Mouse (Mus musculus) erythroid progenitor cell, adult 5-6 weeks (primary cell): Measurements from ENCODE around the gene Itpa. TPM values are rescaled to one million over a fixed set of nuclear protein-coding genes. Genes with fewer than 3 reads are reported as not detected.

Experiments
- ATAC-seq: replicated peaks from 2 replicates; pipeline ENCODE4 v1.8.0; 2016; ENCODE audit warnings: moderate number of reproducible peaks, mild to moderate bottlenecking, moderate TSS enrichment, inconsistent platforms; ENCODE audit not compliant: poor library complexity, low FRiP score, severe bottlenecking
- total RNA-seq, 2 experiments: library from RNA; stranded (forward) in 1 of 2; stranded (reverse) in 1 of 2; fragments of 150-400 nt in 1 of 2; fragments of 186-747, 209-891 nt in 1 of 2; gene quantifications; 2 replicates each; pipeline versions ENCODE4 v1.2.3 to v1.2.4; 2015 to 2017; ENCODE audit warnings: low replicate concordance in 2 of 2

The Itpa gene
- total RNA-seq, 2 experiments from 2014 or later: 23.9 to 43.3 TPM

GRCm38 (mm10) chr2:130707057-130707456 is 39.6 kb downstream of the Itpa start:
- ATAC-seq: no peak

DNA sequence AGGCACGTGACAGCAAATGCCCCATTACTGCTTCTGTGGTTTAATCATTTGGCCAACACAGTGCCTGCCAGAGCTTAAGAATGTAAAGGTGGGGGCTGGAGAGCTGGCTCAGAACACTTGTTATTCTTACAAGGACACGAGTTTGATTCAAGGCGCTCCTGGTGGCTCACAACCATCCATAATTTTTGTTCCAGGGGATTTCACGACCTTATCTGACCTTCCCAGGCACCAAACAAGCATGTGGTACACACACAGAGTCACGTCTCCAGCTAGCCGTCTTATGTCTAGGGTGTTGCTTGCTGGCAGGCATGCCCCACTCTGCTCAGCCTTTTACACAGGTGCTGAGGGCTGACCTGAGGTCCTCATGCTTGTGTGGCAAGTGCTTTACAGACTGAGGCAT is 50.5 kb downstream of the Itpa start:
- no peak for ATAC-seq

GRCm38 (mm10) chr2:130724369-130724768 is 57.0 kb downstream of the Itpa start:
- no peak for ATAC-seq

DNA sequence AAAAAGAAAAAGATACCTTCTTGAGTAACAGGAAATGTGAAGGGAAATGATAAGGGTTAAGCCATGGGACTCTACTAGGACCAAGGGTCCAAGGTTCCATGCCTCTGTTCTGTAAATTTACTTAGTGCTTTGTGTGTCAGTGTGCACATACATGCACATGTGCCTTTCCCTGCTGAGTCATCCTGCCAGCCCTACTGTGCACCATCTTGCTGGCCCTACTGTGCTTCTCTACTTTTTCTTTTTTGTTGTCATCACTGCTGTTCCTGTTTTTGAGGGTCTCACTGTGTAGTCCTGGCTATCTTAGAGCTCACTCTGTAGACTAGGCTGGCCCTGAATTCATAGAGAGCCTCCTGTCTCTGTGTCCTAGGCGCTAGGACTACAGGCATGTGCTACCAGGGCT is 60.3 kb downstream of the Itpa start:
- ATAC-seq: no peak

DNA sequence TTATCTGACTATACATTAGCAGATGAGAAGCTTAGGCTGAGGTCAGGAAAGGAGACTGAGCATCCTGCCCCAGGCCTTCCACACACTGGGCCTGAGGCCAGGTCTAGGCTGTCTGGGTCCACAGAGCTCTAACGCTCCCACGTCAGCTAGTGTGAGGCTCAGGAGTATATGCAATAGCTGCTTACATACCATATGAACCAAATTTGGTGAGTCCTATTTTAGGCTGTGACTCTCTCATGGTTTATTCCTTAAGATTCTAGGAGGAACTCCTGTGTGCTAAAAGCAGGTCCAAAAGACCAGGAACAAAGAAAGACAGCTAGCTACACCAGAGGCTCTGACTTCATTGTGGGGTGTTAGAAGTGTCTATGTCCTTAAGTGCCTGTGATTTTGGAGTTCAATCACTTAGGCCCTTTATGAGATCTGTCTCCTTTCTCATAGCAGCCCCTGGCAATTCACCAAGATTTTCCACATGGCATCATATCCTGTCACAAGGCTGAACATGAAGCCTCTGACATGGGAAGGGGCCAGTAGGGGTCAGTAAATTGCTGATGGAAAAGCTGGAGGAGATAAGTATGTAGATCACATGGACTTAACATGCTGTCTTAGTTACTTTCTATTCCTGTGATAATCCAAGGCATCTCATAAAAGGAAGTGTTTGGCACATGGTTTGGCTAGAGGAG is 61.6 kb downstream of the Itpa start:
- no peak for ATAC-seq

GRCm38 (mm10) chr2:130730746-130731145 is 63.3 kb downstream of the Itpa start:
- ATAC-seq: no peak

Other genes with a start within 250 kb of the Itpa start
- gene Vps16, start 243.3 kb upstream of the Itpa start, total RNA-seq (2015; ENCODE audit: low replicate concordance): 74.6 and 122 TPM in 2 replicates
- gene Vps16, start 243.3 kb upstream of the Itpa start, total RNA-seq (2017; ENCODE audit: low replicate concordance): 62.8 and 75.8 TPM in 2 replicates
- 0.72 TPM in 1 of 2 replicates, not detected in the other for gene Pced1a, start 242.9 kb upstream of the Itpa start, total RNA-seq (2015; ENCODE audit: low replicate concordance)
- gene Pced1a, start 242.9 kb upstream of the Itpa start, total RNA-seq (2017; ENCODE audit: low replicate concordance): 1.2 and 1.9 TPM in 2 replicates
- 81.4 and 84.7 TPM in 2 replicates for gene Ptpra, start 217.3 kb upstream of the Itpa start, total RNA-seq (2015; ENCODE audit: low replicate concordance)
- 153 and 160 TPM in 2 replicates for gene Ptpra, start 217.3 kb upstream of the Itpa start, total RNA-seq (2017; ENCODE audit: low replicate concordance)
- gene Mrps26, start 103.9 kb upstream of the Itpa start, total RNA-seq (2015; ENCODE audit: low replicate concordance): 11.2 and 15.1 TPM in 2 replicates
- gene Mrps26, start 103.9 kb upstream of the Itpa start, total RNA-seq (2017; ENCODE audit: low replicate concordance): 8.3 and 11.3 TPM in 2 replicates
- not detected in 2 replicates for gene Oxt, start 91.4 kb upstream of the Itpa start, total RNA-seq (2015; ENCODE audit: low replicate concordance)
- not detected in 2 replicates for gene Oxt, start 91.4 kb upstream of the Itpa start, total RNA-seq (2017; ENCODE audit: low replicate concordance)
- not detected in 2 replicates for gene Avp, start 85.1 kb upstream of the Itpa start, total RNA-seq (2015; ENCODE audit: low replicate concordance)
- not detected in 2 replicates for gene Avp, start 85.1 kb upstream of the Itpa start, total RNA-seq (2017; ENCODE audit: low replicate concordance)
- 14.1 and 18.0 TPM in 2 replicates for gene Fastkd5, start 37.6 kb upstream of the Itpa start, total RNA-seq (2015; ENCODE audit: low replicate concordance)
- gene Fastkd5, start 37.6 kb upstream of the Itpa start, total RNA-seq (2017; ENCODE audit: low replicate concordance): 6.3 and 7.6 TPM in 2 replicates
- gene Ubox5, start 37.6 kb upstream of the Itpa start, total RNA-seq (2015; ENCODE audit: low replicate concordance): 5.0 and 7.2 TPM in 2 replicates
- 0.61 and 5.3 TPM in 2 replicates for gene Ubox5, start 37.6 kb upstream of the Itpa start, total RNA-seq (2017; ENCODE audit: low replicate concordance)
- 1.8 TPM in 1 of 2 replicates, not detected in the other for gene Lzts3, start 24.8 kb upstream of the Itpa start, total RNA-seq (2015; ENCODE audit: low replicate concordance)
- 0.15 and 0.90 TPM in 2 replicates for gene Lzts3, start 24.8 kb upstream of the Itpa start, total RNA-seq (2017; ENCODE audit: low replicate concordance)
- gene Ddrgk1, start 3.0 kb upstream of the Itpa start, total RNA-seq (2015; ENCODE audit: low replicate concordance): 28.1 and 73.5 TPM in 2 replicates
- gene Ddrgk1, start 3.0 kb upstream of the Itpa start, total RNA-seq (2017; ENCODE audit: low replicate concordance): 67.4 and 68.5 TPM in 2 replicates
- gene Slc4a11, start 29.9 kb downstream of the Itpa start, total RNA-seq (2015; ENCODE audit: low replicate concordance): not detected in 2 replicates
- not detected in 2 replicates for gene Slc4a11, start 29.9 kb downstream of the Itpa start, total RNA-seq (2017; ENCODE audit: low replicate concordance)
- gene 4930402H24Rik, start 238.8 kb downstream of the Itpa start, total RNA-seq (2015; ENCODE audit: low replicate concordance): 14.7 and 32.4 TPM in 2 replicates
- 16.0 and 37.9 TPM in 2 replicates for gene 4930402H24Rik, start 238.8 kb downstream of the Itpa start, total RNA-seq (2017; ENCODE audit: low replicate concordance)
- 9.7 and 10.1 TPM in 2 replicates for gene Atrn, start 238.9 kb downstream of the Itpa start, total RNA-seq (2015; ENCODE audit: low replicate concordance)
- gene Atrn, start 238.9 kb downstream of the Itpa start, total RNA-seq (2017; ENCODE audit: low replicate concordance): 5.8 and 13.7 TPM in 2 replicates